Mouse (Mus musculus) lung, adult 10 weeks (tissue): ENCODE measurements around the gene Olfr959. TPM values are rescaled to one million over a fixed set of nuclear protein-coding genes. Genes with fewer than 3 reads are reported as not detected.

Experiments
- polyA plus RNA-seq: library from polyadenylated mRNA; stranded (reverse); fragments of 350-450 nt; fragmentation: Illumina TruSeq; extraction: RNeasy Lipid Tissue Mini Kit (QIAGEN cat#74804); gene quantifications from one replicate; pipeline ENCODE4 v1.2.3, GENCODE M21; 2014; ENCODE audit warnings: low read depth, low replicate concordance; ENCODE audit not compliant: insufficient read depth

Gene Olfr959
- polyA plus RNA-seq: not detected

GRCm38 (mm10) chr9:39575469-39575868, at the start of gene Olfr959:
Olfr959 (minus strand) TSS chr9:39575569.

DNA sequence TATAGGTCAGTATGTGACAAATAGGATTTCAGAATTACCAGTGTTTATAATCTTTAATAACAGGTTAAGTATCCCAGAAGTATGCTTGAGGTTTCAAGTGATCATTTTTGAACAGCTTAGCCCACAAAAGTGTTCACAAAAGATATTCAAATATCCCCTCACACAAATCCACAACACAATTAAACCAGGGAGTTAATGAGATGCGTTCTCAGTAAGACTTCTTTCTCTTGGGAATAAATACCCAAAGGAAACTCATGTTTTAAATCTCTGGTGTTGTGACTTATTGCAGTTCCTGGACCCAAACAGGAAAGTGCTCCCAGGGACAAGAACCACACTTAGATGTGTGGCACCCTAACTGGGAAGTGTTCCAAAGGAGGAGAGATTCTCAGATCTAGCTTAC, 45.7 kb upstream of the Olfr959 start, which contains the start of gene Olfr960:
Gene Olfr960, plus strand, starts transcription at position 301 of the 400 bp plus-strand sequence.

GRCm38 (mm10) chr9:39610355-39610754, 35.0 kb upstream of the Olfr959 start, which contains the start of gene Olfr148:
Olfr148 (plus strand) TSS chr9:39610655.

GRCm38 (mm10) chr9:39603999-39604453, 28.7 kb upstream of the Olfr959 start, which contains the start of gene AW551984:
AW551984 (minus strand) TSS chr9:39604403.

GRCm38 (mm10) chr9:39553946-39554345, 21.4 kb downstream of the Olfr959 start, which contains the start of gene Olfr958:
Olfr958 (minus strand) TSS chr9:39554054.

Other genes with a start within 250 kb of the Olfr959 start
- gene Olfr948, start 249.5 kb downstream of the Olfr959 start, polyA plus RNA-seq: not detected
- not detected for gene Olfr951, start 188.2 kb downstream of the Olfr959 start, polyA plus RNA-seq
- not detected for gene Olfr952, start 148.4 kb downstream of the Olfr959 start, polyA plus RNA-seq
- not detected for gene Olfr954, start 118.9 kb downstream of the Olfr959 start, polyA plus RNA-seq
- gene Olfr955, start 103.6 kb downstream of the Olfr959 start, polyA plus RNA-seq: not detected
- gene Olfr44, start 81.6 kb downstream of the Olfr959 start, polyA plus RNA-seq: not detected
- not detected for gene Olfr957, start 59.8 kb downstream of the Olfr959 start, polyA plus RNA-seq
- not detected for gene Olfr958, start 21.5 kb downstream of the Olfr959 start, polyA plus RNA-seq
- gene AW551984, start 28.8 kb upstream of the Olfr959 start, polyA plus RNA-seq: 0.23 TPM
- not detected for gene Olfr148, start 35.1 kb upstream of the Olfr959 start, polyA plus RNA-seq
- gene Olfr960, start 45.8 kb upstream of the Olfr959 start, polyA plus RNA-seq: not detected
- gene Olfr961, start 69.5 kb upstream of the Olfr959 start, polyA plus RNA-seq: not detected
- not detected for gene Olfr963, start 91.6 kb upstream of the Olfr959 start, polyA plus RNA-seq
- gene Olfr149, start 131.5 kb upstream of the Olfr959 start, polyA plus RNA-seq: not detected
- gene Olfr965, start 135.8 kb upstream of the Olfr959 start, polyA plus RNA-seq: not detected
- not detected for gene Olfr150, start 155.4 kb upstream of the Olfr959 start, polyA plus RNA-seq
- not detected for gene Olfr967, start 170.7 kb upstream of the Olfr959 start, polyA plus RNA-seq
- not detected for gene Olfr968, start 207.7 kb upstream of the Olfr959 start, polyA plus RNA-seq
- gene Olfr969, start 215.4 kb upstream of the Olfr959 start, polyA plus RNA-seq: not detected
- not detected for gene Olfr970, start 233.3 kb upstream of the Olfr959 start, polyA plus RNA-seq